Comparison of ENCODE assay signal across 10 mouse cellular contexts in genomic region chr11:40394864-40395266, GRCm38 (mm10).
DNase-seq lines count a peak whose midpoint lies in the region; ATAC-seq and TF ChIP-seq lines count a peak whose summit lies in the region.
"Had no signal": no experiment of that assay in that cellular context is flagged by ENCODE, and none has a peak within 500 bp of the region (broad histone marks: within the 10 kb centered on the region; RNA-seq: fewer than 3 reads in every experiment).

No protein-coding gene starts in this region.

- H3K9ac ChIP-seq in hindbrain, postnatal 0 days (replicated peaks; ENCODE audit: low read length), result no peak overlapping the region
- no peak overlapping the region for H3K9ac ChIP-seq in midbrain, postnatal 0 days (replicated peaks; ENCODE audit: low read length, poor library complexity, severe bottlenecking)
- H3K9ac ChIP-seq: liver, postnatal 0 days had no signal

- DNase-seq in cerebellum, postnatal 10 days, result peak; percentile 9 to 11
- DNase-seq in cerebellum, adult 8-10 months, result no peak
- DNase-seq in forebrain, embryonic 10.5 days (ENCODE audit: extremely low spot score, low spot score), result no peak
- DNase-seq in hindbrain, postnatal 0 days (ENCODE audit: low spot score), result peak; percentile 35
- peak; percentile 30 for DNase-seq in midbrain, postnatal 0 days (ENCODE audit: low spot score)
- no peak for DNase-seq in gastrocnemius, postnatal 25 days
- no peak for DNase-seq in cerebellum, adult 2 months
- no peak for DNase-seq in adrenal gland, postnatal 25 days
- DNase-seq: heart, adult 11 months; liver, postnatal 0 days had no signal

- peak overlapping the region; percentile 46 for H3K4me2 ChIP-seq in hindbrain, postnatal 0 days (ENCODE audit: low read depth, low read length)
- peak overlapping the region; percentile 15; the same call in 1 of the 2 replicates for H3K4me2 ChIP-seq in midbrain, postnatal 0 days (ENCODE audit: low read depth, low read length, poor library complexity, severe bottlenecking)

- no peaks in the 10 kb centered on the region for H3K9me3 ChIP-seq in forebrain, embryonic 10.5 days
- H3K9me3 ChIP-seq in hindbrain, postnatal 0 days (ENCODE audit: low read length), result no peaks in the 10 kb centered on the region
- no peaks in the 10 kb centered on the region for H3K9me3 ChIP-seq in midbrain, postnatal 0 days (ENCODE audit: low read length)

- ATAC-seq in hindbrain, postnatal 0 days, result peak; percentile 70; the same call in 1 of the 2 replicates
- no peak for ATAC-seq in midbrain, postnatal 0 days (ENCODE audit: low FRiP score)
- ATAC-seq: liver, postnatal 0 days had no signal

- 0 out of 2 replicates have a peak overlapping the region, but pooled peaks have one; percentile 30 for H3K27ac ChIP-seq in forebrain, embryonic 10.5 days
- peak overlapping the region; percentile 32; the same call in 1 of the 2 replicates for H3K27ac ChIP-seq in hindbrain, postnatal 0 days
- peak overlapping the region; percentile 48 for H3K27ac ChIP-seq in midbrain, postnatal 0 days (ENCODE audit: low read depth, low read length)
- no peak overlapping the region for H3K27ac ChIP-seq in cerebellum, adult 2 months (ENCODE audit: insufficient read depth, low read length)

- peaks cover 13% of the 10 kb centered on the region for H3K4me1 ChIP-seq in forebrain, embryonic 10.5 days
- peaks cover 8% of the 10 kb centered on the region; the same call in 1 of the 2 replicates for H3K4me1 ChIP-seq in hindbrain, postnatal 0 days (ENCODE audit: insufficient read depth, low read length)
- H3K4me1 ChIP-seq in midbrain, postnatal 0 days (ENCODE audit: insufficient read depth, low read length), result no peaks in the 10 kb centered on the region
- H3K4me1 ChIP-seq in cerebellum, adult 2 months (ENCODE audit: control insufficient read depth, insufficient read depth, low read length), result no peaks in the 10 kb centered on the region; the same call in 1 of the 2 replicates

- TF ChIP-seq POLR2A in cerebellum, adult 2 months (IDR thresholded peaks at IDR 0.05; ENCODE audit: borderline replicate concordance, insufficient read depth, low read length), result no peak

- TF ChIP-seq CTCF in hindbrain, postnatal 0 days (IDR thresholded peaks at IDR 0.05; ENCODE audit: low read depth), result no peak
- TF ChIP-seq CTCF in midbrain, postnatal 0 days (IDR thresholded peaks at IDR 0.05), result no peak
- TF ChIP-seq CTCF in cerebellum, adult 2 months (IDR thresholded peaks at IDR 0.05; ENCODE audit: borderline replicate concordance, insufficient read depth, low read depth, low read length), result no peak

- H3K36me3 ChIP-seq in forebrain, embryonic 10.5 days (replicated peaks), result no peaks in the 10 kb centered on the region
- no peaks in the 10 kb centered on the region for H3K36me3 ChIP-seq in hindbrain, postnatal 0 days (ENCODE audit: insufficient read depth, low read length)
- H3K36me3 ChIP-seq in midbrain, postnatal 0 days (ENCODE audit: insufficient read depth, low read length), result no peaks in the 10 kb centered on the region

- no peak overlapping the region for H3K4me3 ChIP-seq in forebrain, embryonic 10.5 days
- peak overlapping the region; percentile 10; the same call in 1 of the 2 replicates for H3K4me3 ChIP-seq in hindbrain, postnatal 0 days (ENCODE audit: low read length)
- no peak overlapping the region for H3K4me3 ChIP-seq in midbrain, postnatal 0 days (ENCODE audit: low read depth, low read length)
- H3K4me3 ChIP-seq in cerebellum, adult 2 months (replicated peaks; ENCODE audit: insufficient read depth, low read depth, low read length), result no peak overlapping the region

- H3K27me3 ChIP-seq in forebrain, embryonic 10.5 days (ENCODE audit: poor library complexity, severe bottlenecking), result no peaks in the 10 kb centered on the region
- no peaks in the 10 kb centered on the region for H3K27me3 ChIP-seq in hindbrain, postnatal 0 days (ENCODE audit: insufficient read depth, low read length)
- no peaks in the 10 kb centered on the region for H3K27me3 ChIP-seq in midbrain, postnatal 0 days (ENCODE audit: insufficient read depth, low read length)
- no peaks in the 10 kb centered on the region; the same call in 1 of the 2 replicates for H3K27me3 ChIP-seq in cerebellum, adult 2 months (ENCODE audit: control insufficient read depth, insufficient read depth, low read length)

- 45% methylated on average over 7 of the region's 7 CpGs for WGBS in forebrain, embryonic 10.5 days
- 20% methylated on average over 7 of the region's 7 CpGs for WGBS in hindbrain, postnatal 0 days
- 28% methylated on average over 7 of the region's 7 CpGs for WGBS in midbrain, postnatal 0 days
- WGBS in cerebellum, adult 2 months, result 7% methylated on average over 7 of the region's 7 CpGs

Comparison
In these comparisons a context has a peak if more than half of its experiments do, and no peak if none do; other contexts are left out.
1. DNase-seq: peak in cerebellum, postnatal 10 days (2 of 2), hindbrain, postnatal 0 days (single experiment) and midbrain, postnatal 0 days (single experiment); none in cerebellum, adult 8-10 months (single experiment), forebrain, embryonic 10.5 days (single experiment), gastrocnemius, postnatal 25 days (single experiment), cerebellum, adult 2 months (0 of 2) and adrenal gland, postnatal 25 days (single experiment).